Mouse (Mus musculus): ENCODE results near the gene Ddit4l.

DNA sequence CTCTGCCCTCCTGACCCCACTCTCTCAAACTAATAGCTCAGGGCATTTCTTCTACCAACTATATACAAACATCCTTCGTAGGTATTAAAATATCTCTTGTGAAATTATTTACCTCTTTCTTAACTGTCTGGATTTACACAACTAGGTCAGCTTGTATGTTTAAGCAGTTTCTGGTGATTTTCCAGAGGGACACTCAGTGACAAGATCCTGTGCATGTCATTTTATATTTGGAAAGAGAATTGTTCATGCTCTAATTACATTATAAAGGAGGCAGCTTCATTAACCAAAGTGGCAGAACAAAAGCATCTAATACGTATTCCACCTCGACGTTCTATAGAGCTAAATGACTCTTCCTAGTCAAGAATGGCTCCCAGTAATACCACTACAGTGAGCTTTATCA is 45.3 kb upstream of the Ddit4l start:
- TF ChIP-seq POLR2A (IDR thresholded peaks at IDR 0.05; ENCODE audit: borderline replicate concordance, extremely low read depth, low read depth, low read length) (no peak), CTCF (IDR thresholded peaks at IDR 0.05; ENCODE audit: insufficient read depth, low read length) (no peak)
